Mouse (Mus musculus) limb, embryonic 14.5 days (tissue): ENCODE measurements around the gene Mms19. TPM values are rescaled to one million over a fixed set of nuclear protein-coding genes. Genes with fewer than 3 reads are reported as not detected.

Experiments used
- ATAC-seq: fragments of 200-750 bp; cut with Nextera tagmentation; 2 replicates; pipeline ENCODE4 v1.8.0; 2017; ENCODE audit warnings: low read depth, moderate number of reproducible peaks, moderate TSS enrichment; ENCODE audit not compliant: low FRiP score
- DNase-seq: peaks from one replicate; pipeline ENCODE4 v3.0.0-alpha.2; 2015; ENCODE audit warnings: low spot score
- H3K27ac ChIP-seq: fragments of 300-500 bp; sonication (generic); replicated peaks from 2 replicates; pipeline ENCODE4 v1.5.1; 2014; ENCODE audit warnings: low read depth, mild to moderate bottlenecking, low read length, moderate library complexity, mixed read lengths
- H3K27me3 ChIP-seq: fragments of 300-500 bp; sonication (generic); 2 replicates; pipeline ENCODE4 v1.6.1; 2014; ENCODE audit warnings: low read length, mixed read lengths; ENCODE audit not compliant: control insufficient read depth, insufficient read depth
- H3K36me3 ChIP-seq: fragments of 300-500 bp; sonication (generic); 2 replicates; pipeline ENCODE4 v1.6.1; 2014; ENCODE audit warnings: mild to moderate bottlenecking, low read length, moderate library complexity, mixed read lengths; ENCODE audit not compliant: control insufficient read depth, insufficient read depth
- H3K4me1 ChIP-seq: fragments of 300-500 bp; sonication (generic); 2 replicates; pipeline ENCODE4 v1.6.1; 2014; ENCODE audit warnings: antibody characterized with exemption, low read length, mixed read lengths; ENCODE audit not compliant: control insufficient read depth, insufficient read depth
- H3K4me2 ChIP-seq: fragments of 300-500 bp; sonication (generic); replicated peaks from 2 replicates; pipeline ENCODE4 v1.6.1; 2014; ENCODE audit warnings: low read depth, mild to moderate bottlenecking, low read length, moderate library complexity; ENCODE audit not compliant: severe bottlenecking
- H3K4me3 ChIP-seq: fragments of 300-500 bp; sonication (generic); replicated peaks from 2 replicates; pipeline ENCODE4 v1.5.1; 2014; ENCODE audit warnings: low read length
- H3K9ac ChIP-seq: fragments of 300-500 bp; sonication (generic); 2 replicates; pipeline ENCODE4 v1.6.1; 2014; ENCODE audit warnings: mild to moderate bottlenecking, low read depth, low read length, moderate library complexity; ENCODE audit not compliant: severe bottlenecking
- H3K9me3 ChIP-seq: fragments of 300-500 bp; sonication (generic); 2 replicates; pipeline ENCODE4 v1.6.1; 2016; ENCODE audit warnings: low read length; ENCODE audit not compliant: control insufficient read depth
- POLR2A ChIP-seq: fragments of 200-500 bp; IDR thresholded peaks from 2 replicates; pipeline ENCODE4 v1.8.0; 2012; ENCODE audit warnings: inconsistent platforms, mild to moderate bottlenecking, moderate library complexity, borderline replicate concordance; ENCODE audit not compliant: insufficient read depth, insufficient read length; ENCODE audit errors: extremely low read depth
- WGBS: fragments of 180-500 bp; shearing (Covaris S2); extraction: QIAGEN DNeasy Blood & Tissue Kit; methylation state at CpG from one replicate; pipeline ENCODE4 v1.1.7; 2014; 5-methylcytosine and 5-hydroxymethylcytosine counted together
- polyA plus RNA-seq, 2 experiments: library from polyadenylated mRNA; depleted of rRNA in 1 of 2; stranded (reverse) in 1 of 2; unstranded in 1 of 2; fragments of >200 nt; fragmentation: Nextera tagmentation in 1 of 2; extraction: Ambion mirVana in 1 of 2; gene quantifications; 2 replicates each; pipeline versions ENCODE4 v1.2.1 to v1.2.3; 2012 to 2014

The Mms19 gene
- polyA plus RNA-seq, 2 experiments = 30.0 to 83.7 TPM

GRCm38 (mm10) chr19:41981931-41982790 lies 1.2 kb upstream of the Mms19 start:
- Histone ChIP-seq H3K4me1 (peaks cover 22% of the 10 kb centered on the region), H3K9me3 (no peaks in the 10 kb centered on the region), H3K4me2 (peak overlapping the region; percentile 85), H3K27me3 (no peaks in the 10 kb centered on the region), H3K27ac (peak overlapping the region; percentile 81), H3K36me3 (no peaks in the 10 kb centered on the region), H3K9ac (peak overlapping the region; percentile 79), H3K4me3 (peak overlapping the region; percentile 88)
- DNase-seq = peak; percentile 34
- TF ChIP-seq POLR2A = no peak
- WGBS = under 1% methylated on average over 46 of the region's 74 CpGs
- no peak for ATAC-seq

- Histone ChIP-seq H3K4me3 (peak within 1 kb of the TSS; percentile 88), H3K9me3 (no peaks in the 10 kb centered on the region), H3K27me3 (no peaks in the 10 kb centered on the region), H3K36me3 (no peaks in the 10 kb centered on the region), H3K27ac (peak within 1 kb of the TSS; percentile 85), H3K4me1 (peaks cover 27% of the 10 kb centered on the region), H3K4me2 (peak within 1 kb of the TSS; percentile 85), H3K9ac (peak within 1 kb of the TSS; percentile 79)
- ATAC-seq = peak; percentile 11
- DNase-seq = no peak
- no peak for TF ChIP-seq POLR2A
- WGBS = 0% methylated on average over 30 of the region's 33 CpGs
Observed at GRCm38 (mm10) chr19:41981595-41981927, 604 bp upstream of the Mms19 start, which contains the start of gene Ubtd1. Ubtd1 (plus strand) TSS chr19:41981763.

- DNase-seq = peak; percentile 52
- Histone ChIP-seq H3K4me1 (peaks cover 28% of the 10 kb centered on the region), H3K36me3 (no peaks in the 10 kb centered on the region; the same call in 1 of the 2 replicates), H3K27ac (peak overlapping the region; percentile 85), H3K9me3 (no peaks in the 10 kb centered on the region), H3K4me3 (peak overlapping the region; percentile 88), H3K9ac (peak overlapping the region; percentile 79), H3K4me2 (peak overlapping the region; percentile 65), H3K27me3 (no peaks in the 10 kb centered on the region)
- no peak for TF ChIP-seq POLR2A
- ATAC-seq = no peak
- under 1% methylated on average over 16 of the region's 16 CpGs for WGBS
Observed at GRCm38 (mm10) chr19:41980422-41980818, 537 bp downstream of the Mms19 start.

- peaks cover 5% of the 10 kb centered on the region for H3K36me3 ChIP-seq
- H3K4me3 ChIP-seq = no peak overlapping the region
- no peaks in the 10 kb centered on the region for H3K9me3 ChIP-seq
- no peak for TF ChIP-seq POLR2A
- H3K27ac ChIP-seq = no peak overlapping the region
- H3K9ac ChIP-seq = no peak overlapping the region
- peaks cover 22% of the 10 kb centered on the region; the same call in 1 of the 2 replicates for H3K4me1 ChIP-seq
- H3K27me3 ChIP-seq = no peaks in the 10 kb centered on the region
- 63% methylated on average over 13 of the region's 13 CpGs for WGBS
- no peak for ATAC-seq
- DNase-seq = peak; percentile 6
- no peak overlapping the region for H3K4me2 ChIP-seq
Observed at GRCm38 (mm10) chr19:41973891-41974794, 6.8 kb downstream of the Mms19 start.

GRCm38 (mm10) chr19:41969618-41970017 lies 11.3 kb downstream of the Mms19 start:
- Histone ChIP-seq H3K36me3 (peaks cover 45% of the 10 kb centered on the region), H3K9me3 (no peaks in the 10 kb centered on the region), H3K4me1 (peaks cover 6% of the 10 kb centered on the region; the same call in 1 of the 2 replicates), H3K4me2 (no peak overlapping the region), H3K27me3 (no peaks in the 10 kb centered on the region), H3K27ac (no peak overlapping the region), H3K4me3 (no peak overlapping the region), H3K9ac (no peak overlapping the region)
- 93% methylated on average over 7 of the region's 7 CpGs for WGBS
- no peak for ATAC-seq
- no peak for TF ChIP-seq POLR2A
- DNase-seq = no peak
